Comparison of ENCODE assay signal across 26 mouse cellular contexts in the genomic region with DNA sequence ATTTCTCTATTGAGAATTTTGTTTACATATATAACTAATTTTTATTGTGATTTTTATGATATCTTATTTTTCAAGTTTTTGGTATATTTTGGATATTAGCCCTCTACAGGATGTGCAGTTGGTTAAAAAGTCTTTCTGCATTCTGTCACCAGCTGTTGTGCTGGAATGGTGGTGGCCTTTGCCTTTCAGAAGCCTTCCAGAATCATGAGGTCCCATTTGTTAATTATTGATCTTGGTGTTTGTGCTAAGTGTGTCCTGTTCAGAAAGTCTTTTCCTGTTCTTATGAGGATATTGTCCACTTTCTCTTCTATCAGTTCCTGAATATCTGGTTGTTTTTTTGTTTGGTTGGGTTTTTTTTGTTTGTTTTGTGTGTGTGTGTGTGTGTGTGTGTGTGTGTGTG.
"Had no signal": no experiment of that assay in that cellular context is flagged by ENCODE, and none has a peak within 500 bp of the region (broad histone marks: within the 10 kb centered on the region; RNA-seq: fewer than 3 reads in every experiment).

No protein-coding gene starts in this region.

- H3K9ac ChIP-seq: heart, embryonic 12.5 days; hindbrain, embryonic 12.5 days; hindbrain, embryonic 14.5 days; intestine, embryonic 15.5 days; limb, embryonic 12.5 days; liver, embryonic 13.5 days; liver, embryonic 15.5 days; liver, postnatal 0 days had no signal

- H3K27ac ChIP-seq: gastrocnemius, adult 2 months; heart, embryonic 10.5 days; hindbrain, embryonic 10.5 days; hindbrain, embryonic 12.5 days; hindbrain, embryonic 14.5 days; intestine, embryonic 15.5 days; layer of hippocampus, adult 2 months; left cerebral cortex, adult 2 months; limb, embryonic 10.5 days; limb, embryonic 12.5 days; liver, embryonic 13.5 days; liver, embryonic 15.5 days had no signal

- H3K9me3 ChIP-seq: heart, embryonic 10.5 days; heart, embryonic 12.5 days; intestine, embryonic 15.5 days; limb, embryonic 10.5 days; limb, embryonic 12.5 days; liver, embryonic 13.5 days; liver, embryonic 15.5 days had no signal

- H3K27me3 ChIP-seq: heart, embryonic 12.5 days; hindbrain, embryonic 12.5 days; intestine, embryonic 15.5 days; limb, embryonic 12.5 days; liver, embryonic 13.5 days; liver, embryonic 15.5 days had no signal

- H3K4me1 ChIP-seq: heart, embryonic 12.5 days; hindbrain, embryonic 10.5 days; hindbrain, embryonic 12.5 days; intestine, embryonic 15.5 days; limb, embryonic 10.5 days; limb, embryonic 12.5 days; liver, embryonic 13.5 days; liver, embryonic 15.5 days had no signal

- H3K4me3 ChIP-seq: gastrocnemius, adult 2 months; heart, embryonic 10.5 days; heart, embryonic 12.5 days; hindbrain, embryonic 10.5 days; hindbrain, embryonic 12.5 days; intestine, embryonic 15.5 days; layer of hippocampus, adult 2 months; left cerebral cortex, adult 2 months; limb, embryonic 10.5 days; limb, embryonic 12.5 days; liver, embryonic 13.5 days; liver, embryonic 15.5 days had no signal

- DNase-seq: gastrocnemius, adult 2 months; gastrocnemius, postnatal 10 days; gastrocnemius, postnatal 25 days; heart, adult 18-20 months; heart, postnatal 10 days; heart, postnatal 4 days; kidney, postnatal 10 days; kidney, postnatal 25 days; liver; liver, embryonic 13.5 days; liver, postnatal 0 days had no signal

- H3K4me2 ChIP-seq: heart, embryonic 12.5 days; hindbrain, embryonic 12.5 days; hindbrain, embryonic 14.5 days; intestine, embryonic 15.5 days; limb, embryonic 12.5 days; liver, embryonic 13.5 days; liver, embryonic 15.5 days had no signal

- ATAC-seq: forebrain, embryonic 16.5 days; hindbrain, embryonic 16.5 days; inflammation-experienced regulatory T-cells, adult 6 months; intestine, embryonic 15.5 days; intestine, postnatal 0 days; liver, postnatal 0 days had no signal

- H3K36me3 ChIP-seq: heart, embryonic 10.5 days; heart, embryonic 12.5 days; hindbrain, embryonic 10.5 days; hindbrain, embryonic 12.5 days; intestine, embryonic 15.5 days; limb, embryonic 10.5 days; limb, embryonic 12.5 days; liver, embryonic 13.5 days; liver, embryonic 15.5 days had no signal
